Mouse (Mus musculus) CH12F3 (cell line): ENCODE data around the gene Tfpt.
"Not testable (repeated sequence)": the region's sequence is repeated elsewhere in the genome, so short reads cannot be mapped to it uniquely, and the experiment has no call there.

ENCODE experiments used
- in situ Hi-C: fragments of 300-500 bp; cut with MboI; formaldehyde crosslinking; loops from 2 replicates; pipeline ENCODE4 v1.14.3; 2020; ENCODE audit warnings: low sequenced_read_pairs

The Tfpt gene

GRCm38 (mm10) chr7:3617242-3617995 is 12.3 kb downstream of the Tfpt start, which contains the start of gene Ndufa3:
Ndufa3 (plus strand) TSS chr7:3617373.
- in situ Hi-C loops: no loop called here

DNA sequence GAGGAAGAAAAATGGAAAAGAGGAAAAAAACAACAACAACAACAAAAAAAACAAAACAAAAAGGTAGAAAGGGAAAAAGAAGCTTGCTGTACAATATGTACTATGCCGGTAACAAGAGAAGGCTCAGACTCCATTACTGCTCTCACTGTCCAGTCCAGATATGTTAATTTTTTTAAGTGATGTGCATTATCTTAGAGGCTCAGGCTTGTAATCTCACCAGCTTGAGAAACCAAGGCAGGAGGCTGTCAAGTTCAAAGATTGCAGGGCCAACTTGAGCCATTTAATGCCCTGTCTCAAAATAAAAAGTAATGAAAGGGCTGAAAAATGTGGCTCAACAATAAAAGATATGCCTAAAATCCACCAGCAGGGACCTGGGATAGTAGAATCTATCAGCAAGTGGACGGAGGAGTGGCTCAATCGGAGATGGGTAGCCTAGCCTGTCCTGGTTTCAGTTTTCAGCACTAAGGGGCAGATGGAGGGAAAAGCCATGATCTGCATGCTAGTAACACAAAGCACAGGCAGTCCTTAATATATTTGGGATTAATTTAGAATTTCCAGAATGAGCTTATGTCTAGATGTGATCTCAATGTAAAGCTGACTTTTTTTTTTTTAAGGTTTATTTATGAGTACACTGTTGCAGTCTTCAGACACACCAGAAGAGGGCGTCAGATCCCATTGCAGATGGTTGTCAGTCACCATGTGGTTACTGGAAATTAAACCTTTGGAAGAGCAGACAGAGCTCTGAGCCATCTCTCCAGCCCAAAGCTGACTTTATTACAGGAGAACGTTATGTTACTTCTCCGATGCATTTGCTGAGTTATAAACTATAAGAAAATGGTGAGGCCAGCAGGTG is 13.1 kb downstream of the Tfpt start:
- in situ Hi-C loops: no loop called here

GRCm38 (mm10) chr7:3616057-3616388 is 13.7 kb downstream of the Tfpt start, which contains the start of gene Oscar:
Oscar (minus strand) TSS chr7:3616157.
- in situ Hi-C loops: no loop called here

DNA sequence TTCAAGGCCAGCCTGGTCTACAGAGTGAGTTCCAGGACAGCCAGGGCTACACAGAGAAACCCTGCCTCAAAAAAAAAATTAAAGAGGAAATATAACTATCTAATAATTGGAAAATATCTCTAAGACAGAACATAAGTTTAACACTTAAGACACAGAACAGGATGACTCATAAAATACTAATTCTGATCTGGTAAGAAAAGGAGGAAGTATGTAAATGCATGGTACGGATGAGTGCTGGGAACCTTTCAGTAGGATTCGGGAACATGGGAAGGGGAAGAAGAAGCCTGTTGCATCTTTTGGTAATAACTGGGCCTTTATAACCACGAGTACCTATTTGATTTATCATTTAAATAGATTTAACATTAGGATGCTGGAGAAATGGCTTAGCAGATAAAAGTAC is 15.7 kb downstream of the Tfpt start:
- in situ Hi-C loops: no loop called here

DNA sequence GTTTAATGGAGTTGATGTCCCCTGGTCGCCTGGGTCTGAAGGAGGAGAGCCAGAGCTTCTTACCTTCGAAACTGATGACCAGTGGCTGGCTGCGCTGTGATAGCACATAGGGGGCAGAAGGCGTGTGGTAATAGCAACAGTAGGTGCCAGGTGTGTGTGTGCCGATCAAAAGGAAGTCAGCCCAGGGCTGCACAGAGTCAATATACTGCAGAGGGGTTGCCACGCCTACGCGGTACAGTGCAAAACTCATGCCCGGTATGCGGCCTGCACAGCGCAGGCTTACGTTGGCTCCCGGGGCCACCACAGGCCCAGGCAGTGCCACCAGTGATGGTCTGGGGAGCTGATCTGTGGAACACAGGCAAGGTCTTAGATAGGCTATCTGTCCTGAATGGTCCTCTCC is 18.7 kb downstream of the Tfpt start:
- in situ Hi-C loops: no loop called here

- in situ Hi-C loops: no loop called here
Observed at GRCm38 (mm10) chr7:3610437-3610836, 19.3 kb downstream of the Tfpt start.

DNA sequence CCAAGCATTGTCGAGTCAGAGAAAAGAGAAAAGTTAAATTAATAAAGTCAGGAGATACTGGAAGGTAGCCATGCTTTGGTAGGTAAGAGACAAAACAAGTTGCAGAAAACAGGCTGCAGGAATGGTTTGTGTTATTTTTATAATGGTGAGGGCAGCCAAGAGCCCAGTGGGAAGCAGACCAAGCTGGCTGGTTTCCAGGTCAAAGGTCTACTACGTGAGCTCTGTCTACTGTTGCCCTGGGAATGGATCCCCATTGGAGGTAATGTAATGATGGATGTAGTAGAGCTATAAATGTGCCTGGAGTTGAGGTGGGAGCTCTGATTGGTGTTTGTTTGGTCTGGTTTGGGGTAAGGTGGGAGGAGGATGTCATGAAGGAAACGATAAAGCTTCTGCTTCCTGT is 20.6 kb downstream of the Tfpt start:
- in situ Hi-C loops: no loop called here

DNA sequence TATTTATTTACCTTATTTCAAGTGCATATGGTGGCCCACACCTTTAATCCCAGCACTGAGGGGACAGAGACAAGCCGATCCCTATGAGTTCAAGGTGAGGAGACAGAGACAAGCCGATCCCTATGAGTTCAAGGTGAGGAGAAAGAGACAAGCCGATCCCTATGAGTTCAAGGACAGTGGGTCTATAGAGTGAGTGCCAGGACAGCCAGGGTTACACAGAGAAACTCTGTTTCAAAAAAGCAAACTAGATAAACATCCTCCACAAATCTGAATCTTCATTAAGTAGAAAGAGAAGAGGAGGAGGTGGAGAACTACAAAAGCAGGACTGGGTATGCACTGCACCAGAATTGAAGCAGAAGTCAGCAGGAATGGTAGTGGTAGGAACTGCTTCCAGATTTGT is 21.1 kb downstream of the Tfpt start:
- in situ Hi-C loops: no loop called here

GRCm38 (mm10) chr7:3607391-3607790 is 22.3 kb downstream of the Tfpt start:
- in situ Hi-C loops: no loop called here

- in situ Hi-C loops: no loop called here
Observed at GRCm38 (mm10) chr7:3606798-3607197, 22.9 kb downstream of the Tfpt start.

DNA sequence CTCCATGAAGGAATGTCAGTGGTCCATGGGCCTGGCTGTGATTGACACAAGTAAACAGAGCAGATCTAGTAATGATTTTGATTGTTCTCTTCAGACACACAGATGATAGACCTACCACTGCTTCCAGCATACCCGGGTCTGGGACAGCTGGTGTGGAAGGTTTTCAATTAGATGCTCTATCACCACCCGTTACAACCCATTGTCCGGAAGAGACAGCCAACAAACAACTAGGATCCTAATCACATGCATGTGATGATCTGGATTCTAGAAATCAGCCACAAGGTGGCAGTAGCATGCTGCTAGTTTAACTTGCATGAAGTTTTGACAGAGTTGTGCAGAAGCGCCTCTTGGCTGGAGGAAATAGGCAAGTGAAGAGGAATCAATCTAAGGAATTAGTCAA is 28.6 kb downstream of the Tfpt start:
- in situ Hi-C loops: no loop called here

DNA sequence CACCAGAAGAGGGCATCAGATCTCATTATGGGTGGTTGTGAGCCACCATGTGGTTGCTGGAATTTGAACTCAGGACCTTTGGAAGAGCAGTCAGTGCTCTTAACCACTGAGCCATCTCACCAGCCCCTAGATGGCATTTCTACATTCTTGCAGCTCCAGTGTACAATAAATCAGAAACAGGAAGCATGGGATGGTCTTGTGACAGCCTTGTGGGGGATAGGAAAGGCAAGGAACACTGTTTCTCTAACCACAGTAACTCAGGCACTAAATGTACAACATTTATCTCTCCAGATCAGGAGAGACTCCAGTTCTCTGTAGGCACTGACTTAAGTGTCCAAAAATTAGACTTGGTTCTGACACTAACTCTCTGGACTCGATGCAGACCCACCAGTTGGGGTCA is 32.0 kb downstream of the Tfpt start:
- in situ Hi-C loops: not testable (repeated sequence)

DNA sequence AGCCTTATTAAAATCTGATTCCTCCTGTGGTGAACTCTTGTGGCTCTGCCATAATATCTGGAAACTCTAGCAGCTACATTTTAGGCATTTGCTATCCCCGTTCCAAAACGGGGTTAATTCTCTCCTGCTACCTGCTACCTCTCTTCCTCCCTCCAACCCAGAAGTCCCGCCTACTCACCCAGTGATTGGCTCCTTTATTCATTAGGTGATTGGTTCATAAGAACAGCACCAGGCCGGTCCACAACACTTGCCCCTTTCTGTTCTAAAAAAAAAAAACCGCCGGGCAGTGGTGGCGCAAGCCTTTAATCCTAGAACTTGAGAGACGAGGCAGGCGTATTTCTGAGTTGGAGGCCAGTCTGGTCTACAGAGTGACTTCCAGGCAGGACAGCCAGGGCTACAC is 34.6 kb downstream of the Tfpt start:
- in situ Hi-C loops: no loop called here

DNA sequence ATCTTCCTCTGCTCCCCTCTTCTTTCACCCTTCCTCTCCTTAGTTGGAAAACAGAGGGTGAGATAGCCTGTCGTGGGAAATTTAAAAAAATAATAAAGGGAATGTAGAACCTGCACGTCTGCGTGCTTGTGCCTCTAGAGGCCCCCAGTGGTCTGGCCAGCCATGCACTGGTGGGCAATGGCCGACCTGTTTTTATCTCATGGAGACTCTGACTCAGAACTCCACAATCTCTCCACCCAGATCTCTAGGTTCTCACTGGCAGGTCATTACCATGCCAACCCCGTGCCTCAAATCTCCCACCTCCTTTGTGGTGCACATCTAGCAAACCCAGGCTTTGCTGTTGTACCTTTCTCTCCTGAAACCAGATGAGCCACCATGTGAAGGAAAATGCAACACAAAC is 35.0 kb downstream of the Tfpt start:
- in situ Hi-C loops: no loop called here

- in situ Hi-C loops: no loop called here
Observed at GRCm38 (mm10) chr7:3593855-3594254, 35.9 kb downstream of the Tfpt start.

- in situ Hi-C loops: no loop called here
Observed at GRCm38 (mm10) chr7:3591534-3591933, 38.2 kb downstream of the Tfpt start.

DNA sequence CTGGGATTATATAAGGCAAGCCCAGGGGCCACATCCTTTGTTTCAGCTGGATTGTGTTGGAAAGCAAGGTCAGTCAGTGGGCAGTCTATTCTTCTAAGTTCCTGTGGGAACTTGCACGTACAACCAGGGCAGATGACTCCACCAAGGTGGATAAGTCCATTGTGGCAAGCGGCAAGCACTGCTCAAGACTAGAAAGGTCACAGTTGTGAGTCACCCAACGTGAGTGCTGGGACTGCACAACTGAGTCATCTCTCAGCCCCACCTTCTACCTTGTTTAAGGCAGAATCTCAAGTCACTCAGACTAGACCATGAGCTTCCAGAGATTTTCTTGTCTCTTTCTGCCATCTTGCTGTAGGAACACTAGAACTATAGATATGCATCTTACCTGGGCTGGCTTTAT is 39.2 kb downstream of the Tfpt start:
- in situ Hi-C loops: no loop called here

- in situ Hi-C loops: no loop called here
Observed at GRCm38 (mm10) chr7:3587292-3587691, 42.4 kb downstream of the Tfpt start.

DNA sequence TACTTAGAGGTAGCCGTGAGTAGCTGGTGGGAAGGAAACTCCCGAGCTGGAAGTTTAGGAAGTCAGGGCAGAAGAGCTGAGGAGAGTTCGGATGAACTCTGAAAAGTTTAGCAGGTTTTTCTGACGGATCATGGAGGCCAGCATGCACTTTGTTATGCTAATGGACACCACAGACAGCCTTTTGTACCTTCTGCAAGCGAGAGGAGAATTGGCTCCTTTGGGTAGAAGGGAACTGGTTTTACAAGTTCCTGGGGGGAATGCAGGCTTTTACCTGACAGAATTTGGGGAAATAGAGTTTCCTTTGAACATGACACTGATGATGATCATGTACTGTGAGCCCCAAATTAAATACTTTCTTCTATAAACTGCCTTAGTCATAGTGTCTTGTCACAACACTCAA is 43.5 kb downstream of the Tfpt start:
- in situ Hi-C loops: no loop called here

DNA sequence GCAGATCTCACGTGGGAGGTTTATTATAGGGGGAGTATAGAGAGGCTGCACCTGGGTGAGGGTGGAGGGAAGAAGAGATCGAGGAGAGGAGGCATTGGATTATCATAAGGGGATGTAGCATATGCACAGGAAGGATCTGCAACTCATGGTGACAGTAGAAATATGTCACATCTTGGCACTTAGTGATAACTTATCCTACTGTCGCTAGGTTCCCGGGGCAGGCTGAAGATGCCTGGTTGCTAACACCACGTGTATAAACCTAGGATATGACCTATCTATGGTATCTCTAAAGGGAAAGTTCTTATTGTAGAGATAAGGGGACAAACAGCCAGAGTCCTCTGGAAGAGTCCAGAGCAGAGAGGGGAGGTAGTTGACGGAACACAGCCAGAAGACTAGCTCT is 44.0 kb downstream of the Tfpt start:
- in situ Hi-C loops: no loop called here

DNA sequence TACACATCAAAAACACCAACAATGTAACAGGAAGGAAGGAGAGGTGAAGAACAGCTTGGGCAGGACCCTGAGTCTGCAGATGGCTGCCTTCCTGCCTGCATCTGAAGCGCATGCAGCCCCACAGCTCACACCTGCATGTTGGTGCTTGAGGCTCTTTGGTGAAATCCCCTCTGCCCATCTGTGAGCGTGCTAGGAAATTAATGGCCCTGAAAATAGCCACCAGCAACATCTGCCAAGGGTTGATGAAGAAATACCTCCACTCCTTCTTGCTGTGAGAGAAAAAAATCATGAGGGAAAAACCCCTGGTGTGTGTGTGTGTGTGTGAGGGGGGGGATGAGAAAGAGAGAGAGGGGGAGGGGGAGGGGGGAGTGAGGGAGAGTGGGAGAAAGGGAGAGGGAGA is 49.7 kb downstream of the Tfpt start:
- in situ Hi-C loops: no loop called here

DNA sequence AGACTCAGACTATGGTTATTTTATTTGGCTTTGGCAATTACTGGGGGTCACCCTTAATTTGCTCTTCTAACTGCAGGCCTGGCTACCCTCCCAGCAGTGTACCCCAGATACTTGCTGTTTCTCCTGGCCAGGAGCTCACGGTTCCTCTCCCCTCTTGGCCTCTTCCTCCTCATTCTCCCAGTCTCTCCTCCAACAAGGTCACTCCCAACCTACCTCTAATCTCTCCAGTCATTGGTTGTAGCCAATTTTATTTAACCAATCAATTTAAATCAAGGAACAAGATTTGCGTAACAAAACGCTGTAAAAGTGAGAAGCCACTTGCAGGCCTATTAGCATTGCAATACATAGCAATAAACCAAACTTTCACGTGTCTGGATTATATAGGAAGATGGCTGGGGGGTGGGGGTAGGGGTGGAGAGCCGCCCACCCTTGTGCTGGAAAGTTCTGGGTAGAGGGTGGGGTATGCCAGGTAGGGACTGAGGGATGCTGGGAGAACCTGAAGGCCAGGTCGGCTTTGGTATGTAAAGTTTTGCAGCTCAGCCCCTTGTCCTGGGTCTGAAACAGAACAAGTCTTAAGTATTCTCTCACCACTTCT is 50.7 kb downstream of the Tfpt start:
- in situ Hi-C loops: no loop called here
